ENCODE assay signal across 20 mouse cellular contexts in genomic region chr12:116771493-116771892, GRCm38 (mm10).
DNase-seq lines count a peak whose midpoint lies in the region; ATAC-seq lines count a peak whose summit lies in the region.
"Had no signal": no experiment of that assay in that cellular context is flagged by ENCODE, and none has a peak within 500 bp of the region (broad histone marks: within the 10 kb centered on the region; RNA-seq: fewer than 3 reads in every experiment).

No protein-coding gene starts in this region.

- H3K27me3 ChIP-seq in hindbrain, embryonic 10.5 days (ENCODE audit: insufficient read depth, poor library complexity, severe bottlenecking) = peaks cover 3% of the 10 kb centered on the region; the same call in 1 of the 2 replicates
- no peaks in the 10 kb centered on the region for H3K27me3 ChIP-seq in hindbrain, embryonic 16.5 days (replicated peaks; ENCODE audit: control insufficient read depth, insufficient read depth, low read length)
- H3K27me3 ChIP-seq in midbrain, embryonic 10.5 days (ENCODE audit: low read depth, poor library complexity, severe bottlenecking) = no peaks in the 10 kb centered on the region
- H3K27me3 ChIP-seq in midbrain, embryonic 14.5 days (ENCODE audit: control insufficient read depth, insufficient read depth, low read length) = no peaks in the 10 kb centered on the region
- H3K27me3 ChIP-seq in forebrain, embryonic 12.5 days = no peaks in the 10 kb centered on the region
- no peaks in the 10 kb centered on the region for H3K27me3 ChIP-seq in forebrain, embryonic 16.5 days (replicated peaks; ENCODE audit: control insufficient read depth, insufficient read depth, low read length)
- H3K27me3 ChIP-seq: heart, embryonic 15.5 days; hindbrain, embryonic 13.5 days; liver, embryonic 13.5 days; Patski had no signal

- peaks cover 19% of the 10 kb centered on the region for H3K4me1 ChIP-seq in hindbrain, embryonic 10.5 days (replicated peaks)
- no peaks in the 10 kb centered on the region for H3K4me1 ChIP-seq in hindbrain, embryonic 16.5 days (ENCODE audit: control insufficient read depth, insufficient read depth, low read depth, low read length)
- peaks cover 16% of the 10 kb centered on the region for H3K4me1 ChIP-seq in midbrain, embryonic 10.5 days
- no peaks in the 10 kb centered on the region for H3K4me1 ChIP-seq in midbrain, embryonic 14.5 days (ENCODE audit: control insufficient read depth, insufficient read depth, low read length)
- H3K4me1 ChIP-seq in forebrain, embryonic 12.5 days = peaks cover 16% of the 10 kb centered on the region
- peaks cover 12% of the 10 kb centered on the region for H3K4me1 ChIP-seq in forebrain, embryonic 16.5 days (replicated peaks; ENCODE audit: control insufficient read depth, insufficient read depth, low read length)
- H3K4me1 ChIP-seq: liver, embryonic 13.5 days had no signal

- H3K27ac ChIP-seq in hindbrain, embryonic 10.5 days = peak overlapping the region; percentile 54; the same call in 1 of the 2 replicates
- H3K27ac ChIP-seq in hindbrain, embryonic 16.5 days (ENCODE audit: low read depth, low read length) = no peak overlapping the region
- 0 out of 2 replicates have a peak overlapping the region, but pooled peaks have one; percentile 15 for H3K27ac ChIP-seq in midbrain, embryonic 10.5 days (replicated peaks)
- no peak overlapping the region for H3K27ac ChIP-seq in midbrain, embryonic 14.5 days (replicated peaks; ENCODE audit: low read depth, low read length)
- H3K27ac ChIP-seq in forebrain, embryonic 12.5 days = peak overlapping the region; percentile 56; the same call in 1 of the 2 replicates
- no peak overlapping the region for H3K27ac ChIP-seq in forebrain, embryonic 16.5 days (ENCODE audit: low read length)
- H3K27ac ChIP-seq: heart, embryonic 15.5 days; hindbrain, embryonic 13.5 days; liver, embryonic 13.5 days had no signal

- no peaks in the 10 kb centered on the region for H3K36me3 ChIP-seq in hindbrain, embryonic 10.5 days
- H3K36me3 ChIP-seq in hindbrain, embryonic 16.5 days (ENCODE audit: control insufficient read depth, insufficient read depth, low read length) = no peaks in the 10 kb centered on the region
- H3K36me3 ChIP-seq in midbrain, embryonic 10.5 days = no peaks in the 10 kb centered on the region
- H3K36me3 ChIP-seq in midbrain, embryonic 14.5 days (ENCODE audit: control insufficient read depth, insufficient read depth, low read length) = no peaks in the 10 kb centered on the region
- H3K36me3 ChIP-seq in forebrain, embryonic 12.5 days (replicated peaks) = no peaks in the 10 kb centered on the region
- H3K36me3 ChIP-seq in forebrain, embryonic 16.5 days (ENCODE audit: control insufficient read depth, insufficient read depth) = no peaks in the 10 kb centered on the region
- H3K36me3 ChIP-seq: heart, embryonic 15.5 days; hindbrain, embryonic 13.5 days; liver, embryonic 13.5 days had no signal

- 78% methylated on average over 4 of the region's 4 CpGs for WGBS in hindbrain, embryonic 10.5 days
- 76% methylated on average over 4 of the region's 4 CpGs for WGBS in hindbrain, embryonic 16.5 days
- 84% methylated on average over 4 of the region's 4 CpGs for WGBS in midbrain, embryonic 10.5 days
- 83% methylated on average over 4 of the region's 4 CpGs for WGBS in midbrain, embryonic 14.5 days
- 80% methylated on average over 4 of the region's 4 CpGs for WGBS in forebrain, embryonic 12.5 days
- WGBS in forebrain, embryonic 16.5 days = 72% methylated on average over 4 of the region's 4 CpGs

- no peak for ATAC-seq in hindbrain, embryonic 16.5 days
- ATAC-seq in midbrain, embryonic 14.5 days (ENCODE audit: low FRiP score, low TSS enrichment) = no peak
- ATAC-seq in forebrain, embryonic 12.5 days (ENCODE audit: low FRiP score) = no peak
- peak; percentile 56 for ATAC-seq in forebrain, embryonic 16.5 days
- ATAC-seq: Patski had no signal

- H3K4me3 ChIP-seq in hindbrain, embryonic 10.5 days = no peak overlapping the region
- H3K4me3 ChIP-seq in hindbrain, embryonic 16.5 days (ENCODE audit: low read length) = no peak overlapping the region
- no peak overlapping the region for H3K4me3 ChIP-seq in midbrain, embryonic 10.5 days
- H3K4me3 ChIP-seq in midbrain, embryonic 14.5 days (replicated peaks; ENCODE audit: low read depth, low read length) = no peak overlapping the region
- no peak overlapping the region for H3K4me3 ChIP-seq in forebrain, embryonic 12.5 days (replicated peaks)
- no peak overlapping the region for H3K4me3 ChIP-seq in forebrain, embryonic 16.5 days (replicated peaks; ENCODE audit: low read length)
- H3K4me3 ChIP-seq: erythroblast, embryonic 14.5 days; heart, embryonic 15.5 days; hindbrain, embryonic 13.5 days; liver, embryonic 13.5 days had no signal

- H3K9me3 ChIP-seq in hindbrain, embryonic 10.5 days = no peaks in the 10 kb centered on the region
- no peaks in the 10 kb centered on the region for H3K9me3 ChIP-seq in hindbrain, embryonic 16.5 days (ENCODE audit: control insufficient read depth, low read length)
- H3K9me3 ChIP-seq in midbrain, embryonic 10.5 days (replicated peaks) = no peaks in the 10 kb centered on the region
- no peaks in the 10 kb centered on the region for H3K9me3 ChIP-seq in midbrain, embryonic 14.5 days (ENCODE audit: control insufficient read depth, low read length)
- H3K9me3 ChIP-seq in forebrain, embryonic 12.5 days = no peaks in the 10 kb centered on the region
- no peaks in the 10 kb centered on the region for H3K9me3 ChIP-seq in forebrain, embryonic 16.5 days (ENCODE audit: control insufficient read depth, low read length)
- H3K9me3 ChIP-seq: heart, embryonic 15.5 days; hindbrain, embryonic 13.5 days had no signal

- H3K4me2 ChIP-seq in hindbrain, embryonic 16.5 days (ENCODE audit: low read length) = no peak overlapping the region
- no peak overlapping the region for H3K4me2 ChIP-seq in midbrain, embryonic 14.5 days (ENCODE audit: low read length)
- no peak overlapping the region for H3K4me2 ChIP-seq in forebrain, embryonic 12.5 days
- H3K4me2 ChIP-seq in forebrain, embryonic 16.5 days (ENCODE audit: low read length) = no peak overlapping the region
- H3K4me2 ChIP-seq: heart, embryonic 15.5 days; hindbrain, embryonic 13.5 days; liver, embryonic 13.5 days; lung, embryonic 14.5 days had no signal

- DNase-seq in hindbrain, embryonic 10.5 days (ENCODE audit: low spot score) = no peak
- no peak for DNase-seq in midbrain, embryonic 10.5 days (ENCODE audit: low spot score)
- no peak for DNase-seq in midbrain, embryonic 14.5 days
- DNase-seq in embryo, embryonic 10.5 days (ENCODE audit: low spot score) = no peak
- DNase-seq in kidney, postnatal 4 days = no peak
- DNase-seq: cerebellum, adult 9-11 months; gastrocnemius, postnatal 14 days; heart, postnatal 36 days; lung, embryonic 14.5 days; right cerebral cortex, postnatal 25 days; spleen, adult 18-20 months; thymus, postnatal 14 days had no signal

- H3K9ac ChIP-seq in hindbrain, embryonic 16.5 days (ENCODE audit: low read depth, low read length) = no peak overlapping the region
- H3K9ac ChIP-seq in midbrain, embryonic 14.5 days (replicated peaks; ENCODE audit: low read length) = no peak overlapping the region
- H3K9ac ChIP-seq in forebrain, embryonic 12.5 days = no peak overlapping the region
- no peak overlapping the region for H3K9ac ChIP-seq in forebrain, embryonic 16.5 days (replicated peaks; ENCODE audit: low read depth, low read length)
- H3K9ac ChIP-seq: heart, embryonic 15.5 days; hindbrain, embryonic 13.5 days; liver, embryonic 13.5 days; lung, embryonic 14.5 days had no signal

Comparison
In these comparisons a context has a peak if more than half of its experiments do, and no peak if none do; other contexts are left out.
1. H3K27ac ChIP-seq: peak in hindbrain, embryonic 10.5 days (single experiment), midbrain, embryonic 10.5 days (single experiment) and forebrain, embryonic 12.5 days (single experiment); none in hindbrain, embryonic 16.5 days (single experiment), midbrain, embryonic 14.5 days (single experiment) and forebrain, embryonic 16.5 days (single experiment).